Mouse (Mus musculus): ENCODE results near the gene AC131692.1.

DNA sequence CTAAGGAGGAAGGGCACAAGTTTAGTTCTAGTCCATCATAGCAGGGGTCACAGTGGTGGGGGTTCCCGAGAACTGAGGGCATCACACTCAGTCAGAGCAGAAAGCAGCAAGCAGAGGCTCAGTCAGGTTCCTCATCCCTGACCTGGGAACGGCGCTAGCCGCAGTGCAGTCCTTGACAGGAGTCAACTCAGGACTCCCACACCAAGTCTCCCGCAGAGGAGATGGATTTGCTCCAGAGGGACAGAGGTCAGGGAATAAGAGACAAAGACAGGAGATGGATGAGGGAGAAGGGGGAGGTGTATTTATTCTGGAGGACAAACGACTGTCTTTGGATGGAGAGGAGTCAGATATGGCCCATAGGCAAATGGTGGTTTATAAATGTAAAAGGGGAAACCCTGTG is 18.9 kb downstream of the AC131692.1 start:
- TF ChIP-seq EP300 (IDR thresholded peaks at IDR 0.05) = no peak
- no peak for TF ChIP-seq CTCF (IDR thresholded peaks at IDR 0.05)

Measured in lung, postnatal 0 days (tissue).